Mouse (Mus musculus): Measurements from ENCODE around the gene Pfn3.

GRCm38 (mm10) chr13:55374206-55374924 is 40.7 kb downstream of the Pfn3 start:
- TF ChIP-seq CTCF (IDR thresholded peaks at IDR 0.05; ENCODE audit: control insufficient read depth, insufficient read depth, low read length) (no peak), POLR2A (IDR thresholded peaks at IDR 0.05; ENCODE audit: borderline replicate concordance, control insufficient read depth, low read depth, low read length) (no peak)

Measured in bone marrow, adult 2 months (tissue).